Mouse (Mus musculus) left cerebral cortex, adult 8-10 months (tissue): ENCODE data around the gene Wsb1. TPM values are rescaled to one million over a fixed set of nuclear protein-coding genes. Genes with fewer than 3 reads are reported as not detected.
"Not testable (repeated sequence)": the region's sequence is repeated elsewhere in the genome, so short reads cannot be mapped to it uniquely, and the experiment has no call there.

Experiments
- DNase-seq, 2 experiments: peaks; one replicate each; pipeline ENCODE4 v3.0.0; 2022; ENCODE audit warnings: low spot score in 2 of 2
- total RNA-seq, 4 experiments: library from RNA; stranded (reverse); gene quantifications; 2 replicates each; pipeline ENCODE4 v1.2.4; 2022

The Wsb1 gene
- total RNA-seq, 4 experiments from 2014 or later, result 67.0 to 96.0 (median 77.4) TPM

- peak in 1 of 2 experiments; percentile 15 for DNase-seq
These were observed 12.7 kb upstream of the Wsb1 start for GRCm38 (mm10) chr11:79267171-79267570.

DNA sequence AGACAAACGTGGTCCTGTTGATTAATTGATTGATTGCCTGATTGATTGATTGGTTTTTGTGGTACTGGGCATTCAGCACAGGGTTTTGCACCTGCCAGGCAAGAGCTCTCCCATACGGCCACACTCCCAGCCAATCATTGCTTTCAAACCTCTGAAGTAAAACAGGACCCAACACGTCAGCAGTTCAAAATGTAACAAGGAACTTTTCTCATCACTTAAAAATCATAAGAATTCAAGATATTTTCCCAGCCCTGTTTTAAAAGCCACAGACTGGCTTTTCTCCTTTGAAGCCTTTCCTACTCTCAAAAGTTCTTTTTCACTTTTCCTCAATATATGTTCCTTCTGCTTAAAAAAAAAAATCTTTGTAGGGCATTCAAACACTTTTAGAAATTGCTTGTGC, 9.9 kb upstream of the Wsb1 start:
- no peak for DNase-seq

DNA sequence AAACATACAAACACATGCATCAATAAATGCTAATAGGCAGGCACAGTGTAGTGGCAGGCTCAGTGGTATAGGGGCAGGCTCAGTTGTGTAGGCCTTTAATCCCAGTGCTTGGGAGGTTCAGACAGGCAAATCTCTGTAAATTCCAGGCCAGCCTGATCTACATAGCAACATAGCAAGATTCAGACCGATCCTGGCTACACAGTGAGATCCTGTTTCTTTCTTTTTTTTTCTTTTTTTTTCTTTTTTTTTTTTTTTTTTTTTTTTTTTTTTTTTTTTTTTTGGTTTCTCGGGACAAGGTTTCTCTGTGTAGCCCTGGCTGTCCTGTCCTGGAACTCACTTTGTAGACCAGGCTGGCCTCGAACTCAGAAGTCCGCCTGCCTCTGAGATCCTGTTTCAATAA, 5.7 kb upstream of the Wsb1 start:
- not testable (repeated sequence) for DNase-seq

DNA sequence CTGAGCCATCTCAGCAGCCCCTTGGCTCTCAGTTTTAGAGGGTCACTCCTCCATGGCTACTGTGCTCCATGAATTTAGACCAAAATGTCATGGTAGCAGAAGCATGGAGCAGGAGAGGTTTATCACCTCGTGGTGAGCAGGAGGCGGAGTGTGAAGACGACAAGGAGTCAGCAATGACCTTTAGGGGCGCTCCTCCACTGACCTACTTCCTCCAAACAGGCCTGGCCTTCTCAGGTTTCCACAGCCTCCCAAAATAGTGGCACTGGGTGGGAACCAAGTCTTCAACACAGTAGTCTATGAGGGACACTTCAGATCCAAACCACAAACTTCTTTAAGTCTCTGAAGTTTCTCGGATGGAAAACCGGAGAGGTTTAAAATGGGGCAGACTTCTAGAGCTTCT, 4.3 kb upstream of the Wsb1 start:
- DNase-seq, result no peak

GRCm38 (mm10) chr11:79253542-79254390, 705 bp downstream of the Wsb1 start:
- peak; percentile 19 to 32 for DNase-seq

DNA sequence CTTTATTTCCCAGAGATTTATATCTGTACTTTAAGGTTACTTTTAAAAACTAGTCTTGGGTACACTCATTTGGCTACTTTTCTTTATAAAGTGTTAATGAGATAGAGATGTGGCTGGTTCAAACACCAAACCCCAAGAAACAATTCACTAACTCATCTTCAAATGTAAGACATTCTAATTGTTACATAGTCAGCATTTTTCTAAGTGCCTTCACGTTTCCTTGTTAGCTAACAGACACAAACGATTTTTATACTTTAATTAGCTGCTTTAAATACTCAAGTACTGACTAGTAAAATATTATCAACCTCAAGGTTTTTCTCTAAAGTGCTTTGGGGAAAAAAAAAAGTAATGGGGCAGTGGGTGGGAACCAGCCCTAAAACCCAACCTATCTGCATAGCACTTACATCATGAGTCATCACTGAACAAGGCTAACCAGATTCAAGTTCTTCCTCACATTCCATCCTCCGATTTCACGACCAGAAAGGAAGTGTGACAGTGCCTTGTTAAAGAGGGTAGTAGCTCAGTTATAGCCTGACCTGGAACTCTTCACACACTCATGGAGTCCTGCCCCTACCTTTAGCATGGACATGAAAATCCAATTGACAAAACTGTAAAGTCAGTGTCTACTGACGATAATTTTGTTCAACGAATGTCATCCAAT, 1.5 kb downstream of the Wsb1 start:
- no peak for DNase-seq

- no peak for DNase-seq
These were observed 15.4 kb downstream of the Wsb1 start for GRCm38 (mm10) chr11:79239024-79239423.

DNA sequence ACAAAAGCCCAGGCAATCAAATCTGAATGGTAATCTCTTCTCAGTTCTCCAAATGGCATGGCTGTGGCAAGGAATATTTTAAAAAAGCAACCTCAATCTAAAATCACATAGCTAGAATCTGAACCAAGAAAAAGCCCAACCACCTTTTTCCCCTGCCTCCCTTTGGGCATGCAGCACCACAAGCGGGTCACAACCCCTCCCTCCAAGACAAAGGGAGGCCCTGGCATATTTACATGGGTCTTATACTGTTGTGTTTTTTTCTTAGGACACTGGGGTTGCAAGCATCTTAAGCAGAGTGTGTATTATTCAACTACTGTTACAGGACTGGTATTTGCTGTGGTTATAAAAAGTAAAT, 16.1 kb downstream of the Wsb1 start:
- DNase-seq, result no peak

DNA sequence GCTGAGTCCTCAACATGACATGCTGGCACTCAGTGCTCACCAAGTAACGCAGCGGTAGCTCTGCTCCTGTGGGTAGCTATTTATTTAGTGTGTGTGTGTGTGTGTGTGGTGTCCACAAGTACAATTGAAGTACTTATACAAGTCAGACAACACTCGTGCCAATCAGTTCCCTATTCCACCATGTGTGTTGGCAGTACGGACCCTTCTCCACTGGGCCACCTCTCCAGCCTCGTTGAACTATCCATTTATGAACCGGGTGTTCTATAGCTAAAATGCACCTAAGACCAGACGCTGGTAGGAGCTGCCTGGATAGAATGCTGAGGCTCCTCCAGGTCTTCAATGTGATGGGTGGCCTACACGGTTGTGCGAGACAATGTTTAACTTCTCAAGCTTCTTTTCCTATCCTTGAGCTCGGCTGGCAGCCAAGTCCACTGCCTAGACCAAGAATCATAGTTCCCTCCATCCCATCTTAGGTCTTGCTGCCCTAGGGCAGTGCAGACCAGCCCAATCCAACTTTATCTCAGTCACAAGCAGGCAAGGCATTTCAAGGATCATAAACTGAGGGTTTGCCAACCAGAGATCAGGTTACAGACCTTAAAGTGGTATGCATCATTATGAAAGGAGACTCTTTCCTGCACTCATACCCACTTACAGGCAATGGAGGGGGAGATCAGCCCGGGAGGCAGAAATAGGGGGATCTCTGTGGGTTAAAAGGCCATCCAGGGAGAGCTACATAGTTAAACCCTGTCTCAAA, 16.6 kb downstream of the Wsb1 start:
- DNase-seq, result no peak

GRCm38 (mm10) chr11:79230251-79230570, 24.3 kb downstream of the Wsb1 start:
- no peak for DNase-seq

DNA sequence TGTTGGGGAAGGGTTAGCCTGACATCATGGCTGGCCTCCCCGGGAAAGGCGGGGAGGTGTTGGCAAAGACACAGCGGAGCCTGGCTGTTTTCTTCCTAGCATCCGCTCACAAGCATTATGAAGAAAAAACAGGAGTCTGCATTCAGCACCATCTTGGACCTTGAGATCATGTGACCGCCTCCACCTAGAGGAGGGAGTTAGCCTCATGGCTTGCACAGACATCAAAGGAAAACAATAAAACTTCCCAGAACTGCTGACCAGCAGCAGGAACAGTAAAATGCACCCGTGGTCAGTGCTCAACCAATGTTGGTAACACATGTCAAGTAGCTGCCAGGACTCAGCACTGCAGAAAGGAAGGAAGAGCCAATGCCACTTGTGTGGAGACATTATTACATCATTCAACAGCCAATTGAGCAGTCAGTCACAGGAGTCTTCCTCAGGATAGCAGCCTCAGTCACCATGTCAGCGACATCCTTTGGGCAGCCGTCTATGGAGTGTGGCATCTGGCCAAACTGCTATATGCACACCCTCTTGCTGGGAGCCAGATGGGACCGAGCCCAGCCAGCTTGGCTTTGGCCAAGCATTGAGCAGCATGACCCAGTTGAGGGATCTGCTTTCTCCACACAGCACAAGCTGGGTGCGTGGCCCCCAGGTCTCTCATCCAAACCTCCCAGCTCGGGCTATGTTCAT, 24.8 kb downstream of the Wsb1 start:
- no peak for DNase-seq

- DNase-seq, result no peak
These were observed 25.4 kb downstream of the Wsb1 start for GRCm38 (mm10) chr11:79229057-79229504.

DNA sequence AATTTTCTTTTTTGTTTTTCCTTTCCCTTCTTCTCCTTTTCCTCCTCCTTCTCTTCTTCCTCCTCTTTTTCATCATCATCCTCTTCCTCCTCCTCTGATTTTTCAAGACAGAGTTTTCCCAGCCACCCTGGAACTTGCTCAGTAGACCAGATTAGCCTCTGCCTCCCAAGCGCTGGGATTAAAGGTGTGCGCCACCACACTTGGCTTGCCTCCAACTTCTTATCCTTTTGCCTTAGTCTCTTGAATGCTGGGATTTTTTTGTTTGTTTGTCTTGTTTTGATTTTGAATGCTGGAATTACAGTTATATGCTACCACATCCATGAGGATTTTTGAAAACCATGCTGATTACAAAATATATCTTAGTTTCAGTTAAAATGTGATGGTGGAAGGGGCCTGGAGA, 26.4 kb downstream of the Wsb1 start:
- DNase-seq, result no peak

GRCm38 (mm10) chr11:79225371-79226155, 28.9 kb downstream of the Wsb1 start:
- no peak for DNase-seq

DNA sequence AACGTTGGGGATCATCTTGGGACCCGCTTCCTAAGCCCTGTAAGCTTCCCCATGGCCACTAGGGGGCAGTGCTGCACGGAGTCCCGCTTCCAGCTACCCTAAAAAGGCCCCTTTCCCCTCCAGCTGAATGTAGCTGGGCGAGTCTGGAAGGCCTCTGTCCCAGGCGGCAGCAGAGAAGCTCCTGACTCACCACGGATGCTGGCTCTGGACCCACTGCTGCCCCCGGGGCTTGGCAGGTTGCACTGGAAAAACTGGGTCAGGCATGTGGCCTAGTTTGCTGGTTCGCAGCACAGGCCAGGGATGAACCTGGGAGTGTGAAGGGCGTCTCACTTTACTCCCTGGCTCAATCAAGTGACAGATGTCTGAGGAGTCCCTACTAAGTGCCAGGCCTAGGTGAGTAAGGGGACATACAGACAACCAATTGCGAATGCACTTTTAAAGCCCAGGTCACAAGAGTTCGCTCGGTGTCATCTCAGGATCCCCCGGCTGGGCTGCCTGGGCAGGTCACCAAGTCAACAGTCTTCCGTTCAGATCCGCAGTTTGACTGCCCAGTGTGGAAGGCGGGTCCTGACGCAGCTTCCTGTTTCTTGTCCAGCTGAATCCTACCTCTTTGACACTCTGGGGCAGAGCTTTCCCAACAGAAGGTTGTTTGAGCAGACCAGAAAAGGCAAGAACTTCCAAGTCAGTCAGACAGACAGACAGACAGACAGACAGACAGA, 29.8 kb downstream of the Wsb1 start:
- DNase-seq, result peak; percentile 49 to 62

GRCm38 (mm10) chr11:79223420-79223819, 31.1 kb downstream of the Wsb1 start:
- no peak for DNase-seq

GRCm38 (mm10) chr11:79222661-79223060, 31.8 kb downstream of the Wsb1 start:
- DNase-seq, result no peak

GRCm38 (mm10) chr11:79221641-79222040, 32.8 kb downstream of the Wsb1 start:
- DNase-seq, result no peak

GRCm38 (mm10) chr11:79218936-79219626, 35.4 kb downstream of the Wsb1 start:
- no peak for DNase-seq

DNA sequence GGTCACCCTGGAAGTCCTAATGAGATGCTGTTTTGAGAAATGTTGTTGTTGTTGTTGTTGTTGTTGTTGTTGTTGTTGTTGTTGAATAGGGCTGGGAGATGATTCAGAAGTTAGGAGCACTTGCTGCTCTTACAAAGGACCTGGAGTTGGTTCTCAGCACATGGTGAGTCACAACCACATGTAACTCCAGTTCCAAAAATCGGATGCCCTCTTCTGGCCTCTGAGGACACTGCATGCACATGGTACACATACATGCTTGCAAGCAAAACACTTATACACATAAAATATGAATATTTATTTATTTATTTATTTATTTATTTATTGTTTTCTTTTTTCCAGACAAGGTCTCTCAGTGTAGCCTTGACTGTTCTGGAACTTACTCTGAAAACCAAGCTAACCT, 36.4 kb downstream of the Wsb1 start:
- no peak for DNase-seq
